Mouse (Mus musculus) lung, postnatal 25 days (tissue): ENCODE data around the gene Smpd3.

ENCODE experiments used
- DNase-seq: peaks from one replicate; pipeline ENCODE4 v3.0.0; 2022; ENCODE audit warnings: low spot score

The Smpd3 gene

DNA sequence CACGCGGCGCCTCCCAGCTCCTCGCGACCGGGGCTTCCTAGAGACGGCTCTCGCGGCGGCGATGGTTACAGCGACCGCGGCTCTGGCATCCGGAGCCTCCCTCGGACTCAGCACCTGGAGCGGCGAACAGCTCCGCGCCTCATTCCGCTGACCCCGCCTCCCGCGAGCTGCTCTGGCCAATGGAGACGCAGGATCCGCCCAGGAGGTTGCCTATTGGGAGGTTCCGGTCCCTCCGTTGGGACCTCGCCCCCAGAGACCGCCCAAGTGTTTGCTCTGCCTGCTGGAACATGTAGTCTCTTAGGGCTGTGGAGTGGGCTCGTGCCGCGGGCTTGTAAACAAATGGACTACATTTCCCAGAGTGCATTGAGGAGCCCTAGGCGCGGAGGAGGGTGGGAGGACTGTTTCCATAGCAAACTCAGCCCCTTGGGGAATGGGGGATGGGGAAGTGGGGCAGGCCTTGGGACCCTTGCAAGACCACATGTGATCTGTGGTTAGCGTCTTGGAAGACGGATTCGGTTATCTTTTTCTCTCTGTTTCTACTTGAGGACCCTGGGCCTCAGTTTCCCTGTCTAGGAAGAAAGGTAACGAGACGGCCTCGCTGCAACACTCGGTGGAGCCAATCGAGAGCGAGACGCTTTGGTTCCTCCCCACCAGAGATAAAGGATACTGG lies at the start of gene Smpd3:
TSS of gene Smpd3 (minus strand) at position 137 of the 670 bp plus-strand sequence.
- peak; percentile 99 for DNase-seq

DNA sequence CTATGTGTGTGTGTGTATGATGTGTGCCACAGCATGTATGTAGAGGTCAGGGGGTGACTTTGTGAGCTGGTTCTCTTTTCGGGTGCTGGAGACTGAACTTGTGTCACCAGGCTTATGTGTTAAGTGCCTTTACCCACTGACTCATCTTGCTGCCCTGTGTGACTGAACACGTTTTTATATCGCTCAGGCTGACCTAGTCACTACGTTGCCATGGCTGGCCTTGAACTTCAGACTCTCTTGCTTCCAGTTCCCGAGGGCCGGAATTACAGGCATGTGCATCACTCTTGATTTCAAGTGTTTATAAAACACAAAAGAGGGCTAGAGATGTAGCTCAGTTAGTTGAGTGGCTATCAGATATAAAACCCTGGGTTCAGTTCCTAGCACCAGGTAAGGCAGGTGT lies 43.2 kb upstream of the Smpd3 start:
- no peak for DNase-seq

DNA sequence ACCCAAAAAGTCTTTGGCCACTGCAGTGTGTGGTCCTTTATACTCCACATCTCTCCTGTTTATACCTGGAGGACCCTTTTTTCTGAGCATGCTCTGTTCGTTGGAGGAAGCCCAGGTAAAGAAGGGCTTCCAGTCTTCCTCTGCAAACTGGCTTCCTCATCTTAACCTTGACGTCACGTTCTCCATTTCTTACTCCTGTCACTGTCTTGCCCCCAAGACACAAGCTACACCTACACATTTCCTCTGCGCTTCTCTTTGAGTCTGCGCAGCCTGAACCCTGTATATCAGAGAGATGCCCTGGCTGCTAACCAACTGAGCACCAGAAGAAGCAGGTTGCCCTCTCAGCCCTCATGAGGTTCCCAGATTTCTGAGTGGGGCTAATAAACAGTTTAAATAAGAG lies 41.6 kb upstream of the Smpd3 start:
- no peak for DNase-seq

DNA sequence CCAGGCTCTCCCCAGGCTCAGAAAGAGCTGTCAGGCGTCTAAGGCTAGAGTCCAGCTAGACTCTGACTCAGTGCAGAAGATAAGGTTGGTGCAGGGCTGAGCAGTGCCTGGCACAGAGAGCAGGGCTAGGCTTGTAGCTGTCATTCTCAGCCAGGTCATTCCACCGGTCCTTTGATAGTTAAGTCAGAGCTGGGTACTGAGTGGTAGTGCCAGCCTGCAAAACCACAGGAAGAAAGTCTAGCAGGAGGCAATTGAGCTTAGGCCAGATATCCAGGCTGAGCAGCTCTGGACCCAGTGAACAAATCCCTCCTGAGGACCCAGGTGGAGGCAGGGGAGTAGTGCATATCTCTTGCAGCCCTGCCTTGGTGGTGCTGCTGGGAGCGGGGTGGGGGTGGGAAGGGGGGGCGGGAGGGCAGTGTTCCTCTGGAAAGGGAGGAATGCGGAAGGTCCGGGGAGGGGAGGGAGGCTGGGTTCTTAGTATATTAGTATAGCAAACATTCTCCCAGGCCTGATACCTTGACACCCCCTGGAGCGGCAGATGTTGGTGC lies 40.8 kb upstream of the Smpd3 start:
- peak; percentile 22 for DNase-seq

DNA sequence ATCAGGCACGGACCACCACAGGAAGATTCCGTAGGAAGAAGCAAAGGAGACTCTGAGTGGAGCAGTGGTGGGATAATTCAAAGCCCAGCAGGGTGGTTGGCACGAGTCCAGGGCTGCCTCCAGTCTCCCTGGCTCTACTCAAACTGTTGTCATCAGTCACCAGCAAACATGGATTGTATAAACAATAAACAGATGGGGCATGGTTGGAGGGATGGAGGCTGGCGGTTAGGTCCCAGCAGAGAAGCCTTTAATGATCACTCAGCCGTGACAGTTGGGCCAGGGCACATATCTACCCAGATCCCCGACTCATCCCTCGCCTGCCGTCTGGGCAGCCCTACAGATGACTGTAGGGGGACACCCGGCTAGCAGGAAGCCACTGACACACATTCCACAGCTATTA lies 39.1 kb upstream of the Smpd3 start:
- no peak for DNase-seq

DNA sequence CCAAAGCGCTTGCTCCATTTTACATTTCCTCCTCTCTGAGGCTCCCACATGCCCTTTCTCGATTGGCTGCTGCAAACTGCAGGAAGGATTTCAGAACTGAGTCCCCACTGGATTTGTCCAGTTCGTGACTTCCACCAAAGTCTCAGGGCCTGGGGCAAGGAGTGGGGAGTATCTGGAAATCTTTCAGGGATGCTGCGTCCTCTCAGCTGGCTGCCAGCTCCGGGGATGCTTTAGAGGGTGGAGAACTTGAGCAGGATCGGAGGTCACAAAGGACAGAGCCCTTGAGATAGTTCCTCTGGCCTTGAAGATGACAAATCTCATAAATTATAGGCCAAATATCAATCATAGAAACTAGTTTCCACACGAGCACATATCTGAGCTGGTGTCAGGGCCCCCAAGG lies 38.2 kb upstream of the Smpd3 start:
- no peak for DNase-seq

DNA sequence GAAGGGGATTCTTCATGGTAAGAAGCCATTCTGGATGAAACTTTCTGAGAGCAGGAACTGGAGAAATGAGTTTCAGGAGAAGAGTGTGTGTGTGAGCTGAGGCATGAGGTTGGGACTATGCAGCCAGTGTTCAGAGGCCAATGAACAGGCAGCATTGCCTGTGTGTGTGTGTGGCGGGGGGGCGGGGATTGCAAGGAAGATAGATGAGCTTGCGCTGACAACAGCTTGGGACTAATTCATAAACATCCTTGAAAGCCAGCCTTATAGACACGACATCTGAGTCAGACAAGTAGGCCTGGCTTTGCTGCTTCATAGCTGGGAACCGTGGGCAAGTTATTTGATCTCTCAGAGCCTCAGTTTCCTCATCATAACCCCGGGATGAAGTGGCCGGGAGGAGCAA lies 31.3 kb upstream of the Smpd3 start:
- DNase-seq: no peak

DNA sequence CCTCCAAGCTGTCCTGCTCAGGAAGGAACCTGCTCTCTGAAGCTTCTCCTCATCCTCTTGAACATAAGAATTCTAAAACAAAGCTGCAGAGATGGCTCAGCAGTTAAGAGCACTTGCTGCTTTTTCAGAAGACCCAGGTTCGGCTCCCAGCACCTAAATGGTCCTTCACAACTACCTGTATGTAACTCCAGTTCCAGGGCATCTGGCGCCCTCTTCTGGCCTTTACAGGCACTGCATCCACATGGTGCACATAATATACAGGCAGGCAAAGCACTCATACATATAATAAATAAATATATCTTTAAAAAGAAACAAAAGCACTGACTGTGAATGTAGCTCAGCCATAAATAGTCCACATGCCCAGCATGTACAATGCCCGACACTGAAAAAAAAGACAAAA lies 30.7 kb upstream of the Smpd3 start:
- no peak for DNase-seq

DNA sequence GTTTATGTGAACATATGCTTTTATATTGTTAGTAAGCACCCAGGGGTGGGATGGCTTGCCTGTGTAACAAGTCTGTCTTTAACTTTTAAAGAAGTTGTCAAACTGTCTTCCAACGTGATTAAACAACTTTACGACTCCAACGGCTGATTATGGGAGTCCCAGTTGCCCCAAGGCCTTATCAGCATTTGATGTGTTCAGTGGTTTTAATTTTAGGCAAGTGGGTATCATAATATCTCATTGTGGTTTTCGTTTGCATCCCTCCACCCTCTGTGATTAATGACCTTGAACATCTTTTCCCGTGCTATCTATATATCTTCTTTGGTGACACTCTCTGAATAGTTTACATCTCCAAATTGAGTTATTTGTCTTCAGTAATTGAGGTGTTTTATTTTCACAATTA lies 27.0 kb upstream of the Smpd3 start:
- DNase-seq: no peak

DNA sequence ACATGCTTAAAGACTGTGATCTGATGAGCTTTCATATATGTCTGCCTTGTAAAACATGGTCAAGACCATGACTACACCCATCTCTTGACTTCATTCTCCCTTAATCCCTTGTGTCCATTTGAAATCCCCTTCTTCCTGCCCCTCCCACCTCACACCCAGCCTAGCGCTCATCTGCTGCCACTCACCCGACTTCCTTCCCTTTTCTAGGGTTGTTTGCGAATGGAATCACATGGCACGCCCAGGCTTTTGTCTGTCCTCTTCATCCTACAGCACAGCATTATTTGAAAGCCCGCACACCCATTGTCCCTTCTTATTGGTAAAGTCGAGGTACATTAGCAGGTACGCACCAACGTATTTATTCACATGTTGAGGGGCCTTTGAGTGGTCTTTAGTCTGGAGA lies 26.5 kb upstream of the Smpd3 start:
- no peak for DNase-seq

DNA sequence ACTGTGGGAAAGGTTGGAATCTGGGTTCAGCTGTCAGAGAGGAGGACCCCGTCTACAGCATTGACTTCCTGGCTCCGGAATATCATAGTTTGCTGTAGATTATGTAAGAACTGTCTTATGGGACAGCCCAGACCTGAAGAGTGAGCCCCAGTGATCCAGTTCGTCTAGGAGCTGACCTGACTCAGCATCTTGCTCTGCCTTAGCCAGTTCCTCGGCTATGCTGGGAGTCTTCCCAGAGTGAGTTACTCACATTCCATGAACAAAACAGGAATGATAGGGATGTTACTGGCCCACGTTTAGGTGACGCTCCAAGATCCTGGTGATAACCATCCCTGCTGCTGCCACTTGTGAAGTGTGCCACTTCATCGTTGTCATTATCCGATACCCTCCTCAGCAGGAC lies 25.5 kb upstream of the Smpd3 start:
- no peak for DNase-seq

DNA sequence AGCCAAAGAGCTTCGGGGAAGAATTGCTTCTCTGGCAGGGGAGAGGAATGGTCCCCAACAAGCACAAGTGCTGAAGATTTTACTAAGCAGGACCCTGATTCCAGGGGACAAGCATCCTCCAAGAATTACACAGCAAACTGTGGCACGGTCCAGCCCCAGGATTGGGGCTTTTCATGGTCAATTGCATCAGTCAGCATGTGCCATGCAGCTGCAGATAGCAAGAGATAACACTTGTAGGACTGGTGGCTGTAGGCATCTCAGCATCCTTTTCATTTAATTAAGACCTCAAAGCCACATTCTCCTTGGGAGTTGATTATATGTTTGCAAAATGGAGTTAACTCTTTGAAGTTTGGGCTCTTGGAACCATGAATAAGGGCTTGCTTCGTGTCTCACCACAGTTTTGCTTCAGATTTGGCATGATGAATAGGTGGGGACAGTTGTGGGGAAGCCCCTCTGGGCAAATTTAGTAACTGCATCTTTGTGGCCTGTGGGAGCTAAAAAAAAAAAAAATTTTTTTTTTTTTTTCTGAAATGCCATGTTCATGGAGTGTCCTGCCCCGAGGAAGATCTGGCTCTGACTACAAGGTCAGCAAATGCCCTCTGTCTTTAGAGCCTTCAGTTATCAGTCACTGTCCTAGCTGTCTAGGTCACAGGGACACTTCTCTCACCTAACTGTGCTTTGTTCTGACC lies 22.0 kb upstream of the Smpd3 start:
- no peak for DNase-seq

DNA sequence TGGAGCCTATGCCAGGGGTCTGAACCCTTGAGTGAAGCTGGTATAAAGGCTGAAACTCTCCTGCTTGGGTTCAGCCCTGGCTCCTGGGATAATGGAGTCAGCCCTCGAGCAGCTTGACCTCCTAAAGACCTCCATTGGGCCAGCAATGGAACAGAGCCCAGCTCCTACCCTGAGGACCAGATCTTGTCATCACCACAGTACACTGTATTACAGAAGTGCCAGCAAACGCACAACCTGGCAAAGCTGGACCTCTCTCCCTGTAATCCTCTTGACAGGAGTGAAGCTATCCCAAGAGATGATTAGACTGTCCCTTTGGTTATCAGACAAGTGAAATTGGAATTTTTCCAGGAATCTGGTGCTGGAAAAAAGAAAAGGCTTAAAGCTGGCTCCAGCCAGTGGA lies 13.3 kb upstream of the Smpd3 start:
- no peak for DNase-seq

DNA sequence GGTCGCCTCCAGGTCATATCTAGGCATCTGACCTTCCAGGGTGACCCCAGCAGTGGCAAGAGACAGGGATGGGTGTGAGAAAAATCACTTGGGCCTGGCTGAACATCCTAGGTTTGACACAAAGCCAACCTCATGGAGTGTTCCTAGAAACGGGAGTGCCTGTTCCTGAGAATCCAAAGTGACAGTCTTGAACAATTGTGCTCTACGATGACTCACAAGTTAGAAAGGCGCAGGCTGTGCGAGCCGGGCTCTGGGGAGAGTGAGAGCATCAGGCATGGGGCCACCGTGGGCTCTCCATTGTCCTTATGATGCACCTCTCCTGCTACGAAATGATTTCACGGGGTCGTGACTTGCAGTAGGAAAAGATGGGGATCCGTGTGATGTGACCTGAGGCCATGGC lies 11.6 kb upstream of the Smpd3 start:
- no peak for DNase-seq

DNA sequence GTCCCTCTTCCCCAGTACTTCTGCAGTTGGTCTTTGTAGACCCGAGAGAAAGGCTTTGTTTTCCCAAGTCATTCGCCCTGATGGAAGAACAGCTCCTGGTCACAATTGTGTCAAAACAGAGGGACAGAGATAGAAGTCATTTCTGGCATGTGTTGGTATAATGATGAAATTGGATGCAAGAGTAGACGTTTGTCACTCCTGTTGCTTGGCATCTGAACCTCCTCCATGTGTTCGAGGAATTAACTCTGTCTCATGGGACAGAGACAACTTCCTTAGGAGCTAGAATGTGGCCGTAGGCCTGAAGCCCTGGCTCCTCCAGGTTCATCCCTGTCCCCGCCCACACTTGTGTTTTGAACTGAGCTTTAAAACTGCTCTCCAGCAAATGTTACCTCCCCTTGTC lies 8.3 kb upstream of the Smpd3 start:
- no peak for DNase-seq

DNA sequence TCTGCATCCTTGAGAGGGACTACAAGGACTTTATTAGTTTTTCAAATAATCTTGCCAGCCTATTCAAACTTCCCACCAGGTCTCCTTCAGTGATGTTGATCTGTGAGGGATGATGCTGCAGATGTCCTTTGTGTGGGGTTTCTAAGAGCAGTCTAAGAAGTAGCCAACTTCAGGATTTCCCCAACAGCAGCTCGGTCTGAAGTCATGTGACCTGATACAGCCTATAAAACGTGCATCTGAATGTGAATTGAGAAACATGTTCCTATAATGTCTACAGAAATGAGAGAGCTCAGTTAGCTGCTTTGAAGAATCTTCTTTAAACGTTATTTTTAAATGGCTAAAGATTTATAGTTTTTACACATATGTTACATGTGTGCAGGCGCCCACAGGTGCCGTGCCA lies 5.7 kb upstream of the Smpd3 start:
- DNase-seq: no peak

DNA sequence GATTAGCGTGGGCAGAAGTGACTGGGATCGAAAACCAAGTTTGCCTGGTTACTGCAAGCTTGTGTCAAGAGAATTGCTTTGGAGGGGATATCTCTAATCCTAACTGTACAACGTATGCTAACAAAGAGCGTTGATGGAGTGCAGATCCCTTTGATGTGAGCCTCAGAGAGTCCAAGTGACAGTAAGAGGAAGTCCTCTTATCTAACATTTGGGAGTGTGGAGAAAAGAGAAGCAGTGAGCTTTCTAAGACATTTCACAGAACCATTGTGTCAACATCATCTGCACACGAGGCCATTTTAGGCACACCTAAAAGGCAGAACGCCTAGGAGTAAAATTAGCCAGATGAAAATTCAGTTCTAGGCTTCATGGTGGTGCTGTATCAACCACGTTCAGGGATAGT lies 5.0 kb upstream of the Smpd3 start:
- DNase-seq: no peak

DNA sequence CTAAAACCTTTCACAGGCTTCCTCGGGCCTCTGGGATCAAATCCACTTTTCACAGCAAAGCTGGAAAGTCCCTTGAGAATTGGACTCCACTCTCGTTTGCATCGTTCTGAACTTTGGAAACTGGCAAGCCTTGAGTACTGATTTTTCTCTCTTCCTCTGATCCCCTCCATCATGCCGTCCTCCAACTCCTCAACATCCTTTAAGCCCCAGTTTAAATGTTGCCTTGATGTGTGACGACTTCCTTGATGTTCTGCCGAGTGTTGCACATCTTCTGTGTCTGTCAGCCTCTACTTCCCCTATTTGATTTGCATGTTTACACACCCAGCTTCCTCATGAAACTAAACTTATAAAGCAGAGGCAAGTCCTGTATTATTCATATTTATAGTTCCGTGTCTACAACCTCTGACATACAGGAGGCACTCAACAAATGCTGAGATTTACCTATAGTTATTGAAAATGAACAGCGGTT lies 987 bp upstream of the Smpd3 start:
- peak; percentile 44 for DNase-seq

DNA sequence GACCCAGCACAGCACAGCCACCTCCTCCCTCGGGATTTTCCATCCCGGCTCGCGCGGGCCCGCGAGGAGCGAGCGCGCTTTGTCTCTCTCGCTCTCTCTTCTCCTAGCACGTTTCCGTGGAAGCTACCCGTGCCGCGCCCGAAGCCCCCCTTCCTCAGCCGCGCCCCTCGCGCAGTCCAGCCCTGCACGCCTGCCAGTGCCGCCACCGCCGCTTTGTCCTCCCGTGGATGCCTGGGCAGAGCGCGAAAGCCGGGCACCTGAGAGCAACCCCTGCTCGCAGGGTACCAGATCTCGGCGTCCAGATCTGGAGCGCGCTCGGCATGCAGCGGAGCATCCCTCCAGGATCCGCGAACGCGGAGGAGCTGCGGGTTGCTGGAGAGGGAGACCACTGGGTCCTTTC lies 1.2 kb downstream of the Smpd3 start:
- DNase-seq: no peak

DNA sequence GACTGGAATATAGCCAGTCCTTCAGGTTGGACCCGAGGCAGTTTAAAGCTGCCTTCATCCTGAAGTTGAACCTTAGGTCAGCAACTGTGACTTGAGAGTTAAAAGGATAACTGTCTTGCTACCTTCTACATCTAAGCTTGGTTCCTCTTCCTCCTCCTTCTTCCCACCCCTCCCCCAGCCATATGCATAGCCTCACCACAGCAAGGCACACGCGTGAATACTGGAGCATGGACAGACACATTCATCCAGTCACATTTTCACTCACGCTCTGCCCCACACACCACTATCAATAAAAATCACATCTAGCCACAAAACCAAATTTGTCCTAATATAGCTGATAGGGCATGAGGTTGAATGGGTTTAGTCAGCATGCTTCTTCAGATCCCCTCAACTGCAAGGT lies 1.8 kb downstream of the Smpd3 start:
- DNase-seq: no peak

DNA sequence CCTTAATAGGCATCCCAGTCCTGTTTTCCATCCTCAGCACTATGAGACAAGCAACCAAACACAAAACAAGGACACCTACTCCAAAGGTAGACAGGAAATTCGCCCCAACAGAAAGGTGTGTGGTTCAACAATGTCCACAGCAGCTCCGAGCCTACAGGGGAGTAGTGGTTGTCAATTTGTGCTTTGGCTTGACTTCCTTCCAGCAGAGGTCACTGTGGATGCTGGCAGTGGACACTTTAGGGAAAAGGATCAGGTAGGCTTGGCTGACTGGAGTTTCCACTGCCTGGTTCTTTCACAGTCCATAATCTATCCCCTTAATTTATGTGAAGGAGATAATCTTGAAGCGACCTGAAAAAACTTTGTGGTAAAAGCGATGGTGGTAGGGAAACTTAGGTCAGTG lies 2.6 kb downstream of the Smpd3 start:
- DNase-seq: peak; percentile 10

DNA sequence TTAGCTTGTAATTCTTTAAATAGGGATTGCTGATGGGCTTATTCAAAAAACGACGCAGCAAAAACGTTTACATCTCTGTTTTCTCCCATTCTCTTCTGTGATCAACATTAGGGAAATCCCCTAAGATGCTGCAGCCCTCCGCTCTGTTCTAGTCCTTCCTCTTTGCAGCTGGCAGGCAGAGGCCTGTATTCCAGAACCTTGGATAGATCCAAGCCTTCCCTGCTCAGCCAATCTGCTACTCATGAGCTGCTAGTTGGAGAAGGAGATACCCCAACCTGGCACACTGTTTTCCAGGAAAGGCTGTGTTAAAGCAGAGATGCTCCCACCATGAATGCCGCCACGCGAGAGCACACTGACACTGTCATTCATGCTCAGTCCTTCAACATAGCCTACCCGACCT lies 4.4 kb downstream of the Smpd3 start:
- DNase-seq: no peak

DNA sequence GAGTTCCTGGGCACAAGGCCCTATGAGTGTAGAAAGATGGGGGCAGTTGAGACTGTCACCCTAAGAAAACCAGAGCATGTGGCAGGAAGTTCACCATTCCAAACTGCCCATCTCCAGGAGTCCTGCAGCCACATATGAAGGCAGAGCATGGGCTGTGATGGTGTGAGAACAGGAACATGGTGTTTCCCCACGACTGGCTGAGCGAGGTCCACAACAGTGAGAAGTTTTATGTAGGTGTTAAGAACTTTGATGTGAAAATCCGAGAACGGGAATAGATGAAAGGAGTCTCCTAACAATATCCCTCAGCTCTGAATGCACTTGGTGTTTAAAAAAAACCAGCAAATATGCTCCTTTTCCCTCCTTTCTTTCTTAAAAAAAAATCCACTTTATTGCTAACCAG lies 5.3 kb downstream of the Smpd3 start:
- no peak for DNase-seq

DNA sequence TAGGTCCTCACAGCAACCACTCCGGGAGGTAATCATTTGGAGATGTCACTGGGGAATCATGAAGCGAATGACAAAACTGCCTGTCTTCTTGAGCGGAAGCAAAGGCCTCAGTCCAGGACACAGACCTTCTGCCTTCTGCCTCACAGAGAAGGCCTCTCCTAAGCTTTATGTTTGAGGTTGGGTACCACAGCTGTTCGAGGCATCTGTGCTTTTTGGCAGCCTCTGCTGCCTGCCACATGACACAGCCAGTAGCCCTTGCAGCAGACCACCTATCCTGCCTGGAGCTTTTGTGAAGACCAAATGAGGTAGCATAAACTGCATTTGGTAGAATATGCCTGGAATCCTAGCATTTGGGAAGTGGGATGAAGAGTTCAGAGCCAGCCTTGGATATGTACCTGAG lies 11.2 kb downstream of the Smpd3 start:
- no peak for DNase-seq
